Mouse (Mus musculus): ENCODE data around the gene Aip. TPM values are rescaled to one million over a fixed set of nuclear protein-coding genes. Genes with fewer than 3 reads are reported as not detected.

Gene Aip
- polyA plus RNA-seq, 1 experiment from 2014 or later: 69.4 TPM

Other genes with a start within 250 kb of the Aip start
- gene Tcirg1, start 218.7 kb downstream of the Aip start, polyA plus RNA-seq (2016; fragmentation: Nextera tagmentation; extraction: Ambion mirVana): 19.7 and 22.0 TPM in 2 replicates
- gene Ndufs8, start 213.1 kb downstream of the Aip start, polyA plus RNA-seq (2016; fragmentation: Nextera tagmentation; extraction: Ambion mirVana): 226 and 234 TPM in 2 replicates
- gene Aldh3b1, start 196.1 kb downstream of the Aip start, polyA plus RNA-seq (2016; fragmentation: Nextera tagmentation; extraction: Ambion mirVana): 0.84 and 0.87 TPM in 2 replicates
- gene Unc93b1, start 190.7 kb downstream of the Aip start, polyA plus RNA-seq (2016; fragmentation: Nextera tagmentation; extraction: Ambion mirVana): 8.4 and 11.1 TPM in 2 replicates
- not detected in 2 replicates for gene Aldh3b3, start 167.2 kb downstream of the Aip start, polyA plus RNA-seq (2016; fragmentation: Nextera tagmentation; extraction: Ambion mirVana)
- 0.65 and 0.68 TPM in 2 replicates for gene Aldh3b2, start 153.5 kb downstream of the Aip start, polyA plus RNA-seq (2016; fragmentation: Nextera tagmentation; extraction: Ambion mirVana)
- 2.8 and 3.2 TPM in 2 replicates for gene Acy3, start 139.3 kb downstream of the Aip start, polyA plus RNA-seq (2016; fragmentation: Nextera tagmentation; extraction: Ambion mirVana)
- not detected in 2 replicates for gene Tbx10, start 133.1 kb downstream of the Aip start, polyA plus RNA-seq (2016; fragmentation: Nextera tagmentation; extraction: Ambion mirVana)
- gene Nudt8, start 125.3 kb downstream of the Aip start, polyA plus RNA-seq (2016; fragmentation: Nextera tagmentation; extraction: Ambion mirVana): 20.6 and 22.8 TPM in 2 replicates
- gene Gm49405, start 125.2 kb downstream of the Aip start, polyA plus RNA-seq (2016; fragmentation: Nextera tagmentation; extraction: Ambion mirVana): 4.3 TPM in 2 replicates
- 4.5 and 6.0 TPM in 2 replicates for gene Doc2g, start 122.5 kb downstream of the Aip start, polyA plus RNA-seq (2016; fragmentation: Nextera tagmentation; extraction: Ambion mirVana)
- 201 and 209 TPM in 2 replicates for gene Ndufv1, start 113.1 kb downstream of the Aip start, polyA plus RNA-seq (2016; fragmentation: Nextera tagmentation; extraction: Ambion mirVana)
- 349 and 353 TPM in 2 replicates for gene Gstp1, start 87.9 kb downstream of the Aip start, polyA plus RNA-seq (2016; fragmentation: Nextera tagmentation; extraction: Ambion mirVana)
- gene Gstp2, start 79.8 kb downstream of the Aip start, polyA plus RNA-seq (2016; fragmentation: Nextera tagmentation; extraction: Ambion mirVana): 1.8 and 2.8 TPM in 2 replicates
- gene Gstp3, start 66.3 kb downstream of the Aip start, polyA plus RNA-seq (2016; fragmentation: Nextera tagmentation; extraction: Ambion mirVana): not detected in 2 replicates
- not detected in 2 replicates for gene Cabp2, start 44.3 kb downstream of the Aip start, polyA plus RNA-seq (2016; fragmentation: Nextera tagmentation; extraction: Ambion mirVana)
- gene Cdk2ap2, start 28.7 kb downstream of the Aip start, polyA plus RNA-seq (2016; fragmentation: Nextera tagmentation; extraction: Ambion mirVana): 73.6 and 75.9 TPM in 2 replicates
- 26.2 and 27.8 TPM in 2 replicates for gene Pitpnm1, start 25.9 kb downstream of the Aip start, polyA plus RNA-seq (2016; fragmentation: Nextera tagmentation; extraction: Ambion mirVana)
- gene Gpr152, start 13.9 kb upstream of the Aip start, polyA plus RNA-seq (2016; fragmentation: Nextera tagmentation; extraction: Ambion mirVana): not detected in 2 replicates
- gene Cabp4, start 18.2 kb upstream of the Aip start, polyA plus RNA-seq (2016; fragmentation: Nextera tagmentation; extraction: Ambion mirVana): 0.13 and 0.19 TPM in 2 replicates
- 128 and 131 TPM in 2 replicates for gene Coro1b, start 22.8 kb upstream of the Aip start, polyA plus RNA-seq (2016; fragmentation: Nextera tagmentation; extraction: Ambion mirVana)
- 0.92 and 0.94 TPM in 2 replicates for gene Ptprcap, start 27.7 kb upstream of the Aip start, polyA plus RNA-seq (2016; fragmentation: Nextera tagmentation; extraction: Ambion mirVana)
- 62.3 and 71.7 TPM in 2 replicates for gene Rps6kb2, start 37.5 kb upstream of the Aip start, polyA plus RNA-seq (2016; fragmentation: Nextera tagmentation; extraction: Ambion mirVana)
- 3.9 and 4.8 TPM in 2 replicates for gene Carns1, start 49.6 kb upstream of the Aip start, polyA plus RNA-seq (2016; fragmentation: Nextera tagmentation; extraction: Ambion mirVana)
- gene Tbc1d10c, start 65.4 kb upstream of the Aip start, polyA plus RNA-seq (2016; fragmentation: Nextera tagmentation; extraction: Ambion mirVana): 1.1 and 1.4 TPM in 2 replicates
- gene Ppp1ca, start 66.2 kb upstream of the Aip start, polyA plus RNA-seq (2016; fragmentation: Nextera tagmentation; extraction: Ambion mirVana): 753 and 767 TPM in 2 replicates
- 25.9 and 34.0 TPM in 2 replicates for gene Rad9a, start 75.8 kb upstream of the Aip start, polyA plus RNA-seq (2016; fragmentation: Nextera tagmentation; extraction: Ambion mirVana)
- 0.87 and 0.95 TPM in 2 replicates for gene Clcf1, start 88.4 kb upstream of the Aip start, polyA plus RNA-seq (2016; fragmentation: Nextera tagmentation; extraction: Ambion mirVana)
- not detected in 2 replicates for gene AC109138.7, start 88.5 kb upstream of the Aip start, polyA plus RNA-seq (2016; fragmentation: Nextera tagmentation; extraction: Ambion mirVana)
- 18.7 and 19.8 TPM in 2 replicates for gene Pold4, start 106.0 kb upstream of the Aip start, polyA plus RNA-seq (2016; fragmentation: Nextera tagmentation; extraction: Ambion mirVana)
- gene Ssh3, start 143.3 kb upstream of the Aip start, polyA plus RNA-seq (2016; fragmentation: Nextera tagmentation; extraction: Ambion mirVana): 5.9 and 7.0 TPM in 2 replicates
- 18.5 and 19.0 TPM in 2 replicates for gene Ankrd13d, start 157.3 kb upstream of the Aip start, polyA plus RNA-seq (2016; fragmentation: Nextera tagmentation; extraction: Ambion mirVana)
- gene Grk2, start 180.4 kb upstream of the Aip start, polyA plus RNA-seq (2016; fragmentation: Nextera tagmentation; extraction: Ambion mirVana): 19.7 and 21.2 TPM in 2 replicates